In genomic region chr5:62765784-62766701, GRCm38 (mm10) we compare ENCODE assay signal across 8 mouse cellular contexts. TPM values are rescaled to one million over a fixed set of nuclear protein-coding genes. Genes with fewer than 3 reads are reported as not detected.
DNase-seq lines count a peak whose midpoint lies in the region; ATAC-seq lines count a peak whose summit lies in the region.

Arap2 (minus strand) TSS chr5:62766159.

- peak within 1 kb of the TSS; percentile 76 for H3K9ac ChIP-seq in hindbrain, embryonic 13.5 days

- peak within 1 kb of the TSS; percentile 69 for H3K4me3 ChIP-seq in hindbrain, embryonic 13.5 days

- peak; percentile 92 for ATAC-seq in hindbrain, embryonic 13.5 days (ENCODE audit: low FRiP score)

- H3K27ac ChIP-seq in hindbrain, embryonic 13.5 days: no peak within 1 kb of the TSS

- peak; percentile 27 for DNase-seq in ES-CJ7 (ENCODE audit: low read depth, low spot score)
- DNase-seq in cerebellum, adult 8-10 months: peak; percentile 7
- peak; percentile 53 to 58 for DNase-seq in frontal cortex, postnatal 36 days (ENCODE audit: low spot score in 2 of 2)
- DNase-seq in layer of hippocampus, postnatal 36 days: peak; percentile 50 to 53
- DNase-seq in lung, postnatal 36 days: peak; percentile 79
- peak; percentile 44 for DNase-seq in retina, embryonic 14.5 days (ENCODE audit: low spot score)
- DNase-seq in thymus, postnatal 36 days: peak; percentile 80 to 88

- no peaks in the 10 kb centered on the region for H3K9me3 ChIP-seq in hindbrain, embryonic 13.5 days

- under 1% methylated on average over 76 of the region's 106 CpGs for WGBS in hindbrain, embryonic 13.5 days

- H3K4me2 ChIP-seq in hindbrain, embryonic 13.5 days: peak within 1 kb of the TSS; percentile 90

- H3K36me3 ChIP-seq in hindbrain, embryonic 13.5 days: no peaks in the 10 kb centered on the region

- H3K4me1 ChIP-seq in hindbrain, embryonic 13.5 days (replicated peaks): 0 out of 2 replicates have a peak, but pooled peaks cover 8% of the 10 kb centered on the region

- peaks cover 3% of the 10 kb centered on the region; the same call in 1 of the 2 replicates for H3K27me3 ChIP-seq in hindbrain, embryonic 13.5 days

RNA-seq across cellular contexts. Expression of gene Arap2, which starts in this region (rescaled TPM):
- polyA plus RNA-seq in hindbrain, embryonic 13.5 days (2015; fragmentation: Nextera tagmentation; extraction: Ambion mirVana): 2.4 and 4.1 TPM in 2 replicates
- 10 to 100 TPM; 46.8 to 48.0 TPM for total RNA-seq in layer of hippocampus, postnatal 36 days (2021)

Comparison
In these comparisons a context has a peak if more than half of its experiments do, and no peak if none do; other contexts are left out.
1. DNase-seq: peak in every context shown above with its lines; median percentile 84 in thymus, postnatal 36 days; 79 in lung, postnatal 36 days; 56 in frontal cortex, postnatal 36 days; 52 in layer of hippocampus, postnatal 36 days; 44 in retina, embryonic 14.5 days; 27 in ES-CJ7; 7 in cerebellum, adult 8-10 months.